Mouse (Mus musculus): ENCODE measurements around the gene Tmcc3. TPM values are rescaled to one million over a fixed set of nuclear protein-coding genes. Genes with fewer than 3 reads are reported as not detected.

The Tmcc3 gene
- polyA plus RNA-seq, 1 experiment, result 14.8 TPM

DNA sequence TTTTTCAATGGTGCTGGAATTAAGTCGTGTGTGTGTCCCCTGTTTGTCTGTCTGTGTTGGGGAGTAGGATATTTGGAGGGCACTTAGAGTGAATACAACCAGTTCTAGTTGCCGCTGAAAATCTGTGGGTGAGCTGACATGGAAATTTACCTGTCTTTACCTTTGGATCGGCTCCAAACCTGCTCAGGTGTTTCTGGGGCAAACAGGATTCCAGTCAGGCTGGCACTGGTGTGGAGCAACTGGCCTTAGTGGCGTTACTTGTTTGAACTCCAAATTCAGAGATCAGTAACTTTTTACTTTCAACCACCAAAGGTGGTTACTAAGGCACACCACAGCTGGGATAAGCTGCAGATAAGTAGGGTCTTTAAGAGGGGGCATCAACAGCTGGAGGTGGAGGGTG lies 1.4 kb downstream of the Tmcc3 start:
- H3K4me3 ChIP-seq (ENCODE audit: low read depth, low read length), result no peak overlapping the region
- no peak overlapping the region for H3K27ac ChIP-seq (ENCODE audit: insufficient read depth, low read length)
- no peaks in the 10 kb centered on the region for H3K36me3 ChIP-seq (ENCODE audit: control insufficient read depth, insufficient read depth, low read length, poor library complexity, severe bottlenecking)
- no peaks in the 10 kb centered on the region for H3K9me3 ChIP-seq (replicated peaks; ENCODE audit: control insufficient read depth, insufficient read depth, low read length, poor library complexity, severe bottlenecking)
- no peak for TF ChIP-seq CTCF (IDR thresholded peaks at IDR 0.05; ENCODE audit: low read depth, low read length)
- no peak for TF ChIP-seq EP300 (IDR thresholded peaks at IDR 0.05; ENCODE audit: insufficient read depth, low read depth, low read length)
- TF ChIP-seq POLR2A (IDR thresholded peaks at IDR 0.05; ENCODE audit: insufficient read depth, low read length), result no peak
- H3K4me1 ChIP-seq (ENCODE audit: control insufficient read depth, insufficient read depth, low read length), result no peaks in the 10 kb centered on the region
- H3K27me3 ChIP-seq (ENCODE audit: control insufficient read depth, insufficient read depth, low read length, poor library complexity, severe bottlenecking), result no peaks in the 10 kb centered on the region; the same call in 1 of the 2 replicates
- no peak overlapping the region for H3K9ac ChIP-seq (ENCODE audit: low read depth, poor library complexity, severe bottlenecking)

DNA sequence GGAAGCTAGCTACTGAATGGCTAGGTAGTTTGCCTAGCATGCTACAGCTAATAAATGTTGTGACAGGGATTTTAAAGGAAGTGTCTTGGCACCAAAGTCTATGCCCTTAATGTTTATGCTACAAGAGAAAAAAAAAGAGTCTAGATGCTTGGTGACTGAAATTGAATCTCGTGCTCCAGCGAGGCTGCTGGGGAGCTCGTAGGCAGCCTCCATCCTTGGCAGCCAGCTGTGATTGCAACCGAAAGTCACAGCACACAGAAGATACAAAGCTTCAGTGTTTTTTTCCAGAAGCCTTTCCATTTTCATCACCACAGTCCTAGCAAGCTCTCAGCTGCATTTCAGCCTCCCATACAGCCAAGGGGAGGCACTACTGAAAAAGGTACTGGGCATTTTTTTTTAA lies 6.8 kb downstream of the Tmcc3 start:
- no peaks in the 10 kb centered on the region for H3K4me1 ChIP-seq (ENCODE audit: control insufficient read depth, insufficient read depth, low read length)
- H3K4me3 ChIP-seq (ENCODE audit: low read depth, low read length), result no peak overlapping the region
- H3K27me3 ChIP-seq (ENCODE audit: control insufficient read depth, insufficient read depth, low read length, poor library complexity, severe bottlenecking), result no peaks in the 10 kb centered on the region
- no peaks in the 10 kb centered on the region for H3K9me3 ChIP-seq (replicated peaks; ENCODE audit: control insufficient read depth, insufficient read depth, low read length, poor library complexity, severe bottlenecking)
- no peak overlapping the region for H3K27ac ChIP-seq (ENCODE audit: insufficient read depth, low read length)
- H3K36me3 ChIP-seq (ENCODE audit: control insufficient read depth, insufficient read depth, low read length, poor library complexity, severe bottlenecking), result no peaks in the 10 kb centered on the region
- H3K9ac ChIP-seq (ENCODE audit: low read depth, poor library complexity, severe bottlenecking), result no peak overlapping the region
- no peak for TF ChIP-seq EP300 (IDR thresholded peaks at IDR 0.05; ENCODE audit: insufficient read depth, low read depth, low read length)
- no peak for TF ChIP-seq POLR2A (IDR thresholded peaks at IDR 0.05; ENCODE audit: insufficient read depth, low read length)
- TF ChIP-seq CTCF (IDR thresholded peaks at IDR 0.05; ENCODE audit: low read depth, low read length), result no peak

DNA sequence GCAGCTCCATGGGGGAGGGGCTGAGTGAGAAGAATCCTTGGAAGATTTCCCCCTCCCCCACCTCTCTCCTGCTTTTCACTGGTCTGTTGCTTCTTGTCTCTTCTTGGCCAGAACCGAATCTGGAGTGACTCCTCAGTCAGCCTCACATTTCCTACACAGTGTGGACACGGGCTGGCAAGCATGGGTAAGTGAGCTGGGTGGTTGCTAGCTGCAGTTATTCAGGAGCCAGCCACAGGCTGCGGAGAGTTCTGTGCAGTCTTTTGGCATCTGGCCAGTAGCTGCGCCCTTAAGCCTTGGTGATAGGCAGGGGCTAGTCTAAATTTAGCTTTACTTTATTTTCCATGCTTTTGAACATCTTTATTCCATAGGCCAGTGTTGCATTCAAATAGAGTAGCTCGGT lies 18.2 kb downstream of the Tmcc3 start:
- Histone ChIP-seq H3K9ac (ENCODE audit: low read depth, poor library complexity, severe bottlenecking) (no peak overlapping the region), H3K4me1 (ENCODE audit: control insufficient read depth, insufficient read depth, low read length) (no peaks in the 10 kb centered on the region)
- TF ChIP-seq POLR2A (IDR thresholded peaks at IDR 0.05; ENCODE audit: insufficient read depth, low read length), result no peak
- TF ChIP-seq EP300 (IDR thresholded peaks at IDR 0.05; ENCODE audit: insufficient read depth, low read depth, low read length), result no peak

DNA sequence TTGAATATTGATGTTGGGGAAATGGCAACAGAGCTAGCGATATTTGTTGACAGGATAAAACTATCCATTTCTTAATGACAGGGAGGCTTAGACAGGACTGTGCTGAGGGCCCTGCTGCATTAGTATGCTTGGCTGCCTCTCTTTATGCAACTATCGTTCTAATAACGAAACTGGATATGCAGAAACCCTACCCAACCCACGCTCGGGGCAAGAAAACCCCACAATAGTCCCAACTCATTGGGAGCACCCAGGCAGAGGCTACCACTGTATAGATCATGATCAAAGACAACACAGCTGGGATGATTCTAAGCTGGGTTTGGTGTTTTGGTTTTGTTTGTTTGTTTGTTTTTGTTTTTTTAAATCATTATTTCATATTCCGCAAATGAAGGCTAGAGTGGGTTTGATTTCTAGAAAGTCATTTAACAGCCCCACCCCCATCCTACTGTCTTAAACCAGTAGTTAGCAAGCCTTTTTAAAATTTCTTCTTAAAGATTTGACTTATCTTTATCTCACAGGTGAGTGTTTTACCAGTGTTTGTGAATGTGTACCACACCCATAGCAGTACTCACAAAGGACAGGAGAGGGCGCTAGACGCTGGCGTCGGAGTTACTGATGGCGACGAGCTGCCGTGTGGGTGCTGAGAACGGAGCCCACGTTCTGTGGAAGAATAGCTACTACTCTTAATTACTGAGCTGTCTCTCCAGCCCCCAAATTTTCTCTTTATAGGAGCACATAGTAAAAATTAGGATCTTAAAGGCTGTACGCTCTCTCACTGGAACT lies 20.8 kb downstream of the Tmcc3 start:
- Histone ChIP-seq H3K4me1 (ENCODE audit: control insufficient read depth, insufficient read depth, low read length) (no peaks in the 10 kb centered on the region), H3K4me3 (ENCODE audit: low read depth, low read length) (no peak overlapping the region), H3K9ac (ENCODE audit: low read depth, poor library complexity, severe bottlenecking) (no peak overlapping the region), H3K27ac (ENCODE audit: insufficient read depth, low read length) (no peak overlapping the region), H3K27me3 (ENCODE audit: control insufficient read depth, insufficient read depth, low read length, poor library complexity, severe bottlenecking) (no peaks in the 10 kb centered on the region), H3K36me3 (ENCODE audit: control insufficient read depth, insufficient read depth, low read length, poor library complexity, severe bottlenecking) (no peaks in the 10 kb centered on the region), H3K9me3 (replicated peaks; ENCODE audit: control insufficient read depth, insufficient read depth, low read length, poor library complexity, severe bottlenecking) (no peaks in the 10 kb centered on the region)
- TF ChIP-seq POLR2A (IDR thresholded peaks at IDR 0.05; ENCODE audit: insufficient read depth, low read length) (no peak), CTCF (IDR thresholded peaks at IDR 0.05; ENCODE audit: low read depth, low read length) (peak; percentile 70)

More for the DNA sequence above, 18.2 kb downstream of the Tmcc3 start:
- H3K9me3 ChIP-seq (replicated peaks; ENCODE audit: control insufficient read depth, insufficient read depth, low read length, poor library complexity, severe bottlenecking), result no peaks in the 10 kb centered on the region
- no peak overlapping the region for H3K27ac ChIP-seq (ENCODE audit: insufficient read depth, low read length)
- H3K4me3 ChIP-seq (ENCODE audit: low read depth, low read length), result no peak overlapping the region
- H3K27me3 ChIP-seq (ENCODE audit: control insufficient read depth, insufficient read depth, low read length, poor library complexity, severe bottlenecking), result no peaks in the 10 kb centered on the region
- H3K36me3 ChIP-seq (ENCODE audit: control insufficient read depth, insufficient read depth, low read length, poor library complexity, severe bottlenecking), result no peaks in the 10 kb centered on the region

DNA sequence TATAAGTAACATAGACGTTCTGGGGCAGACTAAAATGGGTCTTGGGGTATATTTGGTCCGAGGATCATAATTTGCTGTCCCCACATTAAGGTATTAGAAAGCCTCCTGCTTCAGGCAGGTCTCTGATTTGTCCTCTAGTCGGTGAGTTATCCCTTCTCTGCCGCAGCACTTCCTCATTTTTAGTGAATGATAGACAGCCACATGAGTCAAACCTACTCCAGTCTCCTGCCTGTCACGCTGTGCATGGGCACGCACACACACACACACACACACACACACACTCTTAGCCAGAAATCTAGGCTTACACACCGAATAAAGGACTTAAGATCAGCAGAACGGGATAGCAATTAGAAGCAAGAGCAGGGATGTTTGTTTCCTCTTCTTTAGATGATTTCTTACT lies 21.6 kb downstream of the Tmcc3 start:
- Histone ChIP-seq H3K9ac (ENCODE audit: low read depth, poor library complexity, severe bottlenecking) (no peak overlapping the region), H3K9me3 (replicated peaks; ENCODE audit: control insufficient read depth, insufficient read depth, low read length, poor library complexity, severe bottlenecking) (no peaks in the 10 kb centered on the region), H3K27me3 (ENCODE audit: control insufficient read depth, insufficient read depth, low read length, poor library complexity, severe bottlenecking) (no peaks in the 10 kb centered on the region), H3K27ac (ENCODE audit: insufficient read depth, low read length) (no peak overlapping the region), H3K4me3 (ENCODE audit: low read depth, low read length) (no peak overlapping the region), H3K36me3 (ENCODE audit: control insufficient read depth, insufficient read depth, low read length, poor library complexity, severe bottlenecking) (no peaks in the 10 kb centered on the region), H3K4me1 (ENCODE audit: control insufficient read depth, insufficient read depth, low read length) (no peaks in the 10 kb centered on the region)
- TF ChIP-seq POLR2A (IDR thresholded peaks at IDR 0.05; ENCODE audit: insufficient read depth, low read length), result no peak
- TF ChIP-seq CTCF (IDR thresholded peaks at IDR 0.05; ENCODE audit: low read depth, low read length), result no peak
- TF ChIP-seq EP300 (IDR thresholded peaks at IDR 0.05; ENCODE audit: insufficient read depth, low read depth, low read length), result no peak

DNA sequence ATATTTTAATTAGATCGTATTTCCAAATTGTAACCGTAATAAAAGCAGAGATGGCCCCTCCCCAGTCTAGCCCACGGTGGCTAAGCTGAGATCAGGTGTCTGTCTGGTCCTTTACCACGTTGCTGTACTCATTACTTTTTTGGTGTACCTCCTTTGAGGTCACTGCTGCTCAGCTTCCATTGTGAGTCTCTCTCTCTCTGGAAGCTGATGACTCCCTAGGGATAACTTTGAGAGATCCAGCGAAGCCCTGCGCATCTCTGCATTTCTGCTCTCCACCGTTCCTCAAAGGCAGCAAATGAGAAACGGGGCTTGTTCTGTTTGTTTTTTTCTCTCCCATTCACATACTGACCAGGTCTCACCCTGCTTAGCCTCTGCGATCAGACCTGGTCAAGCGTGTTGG lies 23.3 kb downstream of the Tmcc3 start:
- TF ChIP-seq POLR2A (IDR thresholded peaks at IDR 0.05; ENCODE audit: insufficient read depth, low read length), result no peak
- H3K4me1 ChIP-seq (ENCODE audit: control insufficient read depth, insufficient read depth, low read length), result no peaks in the 10 kb centered on the region
- no peak overlapping the region for H3K4me3 ChIP-seq (ENCODE audit: low read depth, low read length)
- H3K9me3 ChIP-seq (replicated peaks; ENCODE audit: control insufficient read depth, insufficient read depth, low read length, poor library complexity, severe bottlenecking), result no peaks in the 10 kb centered on the region
- H3K27ac ChIP-seq (ENCODE audit: insufficient read depth, low read length), result no peak overlapping the region
- no peaks in the 10 kb centered on the region for H3K36me3 ChIP-seq (ENCODE audit: control insufficient read depth, insufficient read depth, low read length, poor library complexity, severe bottlenecking)
- H3K27me3 ChIP-seq (ENCODE audit: control insufficient read depth, insufficient read depth, low read length, poor library complexity, severe bottlenecking), result no peaks in the 10 kb centered on the region
- H3K9ac ChIP-seq (ENCODE audit: low read depth, poor library complexity, severe bottlenecking), result no peak overlapping the region

Data from ES-Bruce4 (cell line).